Mouse (Mus musculus) lung, postnatal 10 days (tissue): ENCODE results near the gene Pros1.
A peak's percentile ranks its signal among the peaks of the same experiment; 100 is the strongest.

Experiments used
- DNase-seq: peaks from one replicate; pipeline ENCODE4 v3.0.0; 2021

Gene Pros1

DNA sequence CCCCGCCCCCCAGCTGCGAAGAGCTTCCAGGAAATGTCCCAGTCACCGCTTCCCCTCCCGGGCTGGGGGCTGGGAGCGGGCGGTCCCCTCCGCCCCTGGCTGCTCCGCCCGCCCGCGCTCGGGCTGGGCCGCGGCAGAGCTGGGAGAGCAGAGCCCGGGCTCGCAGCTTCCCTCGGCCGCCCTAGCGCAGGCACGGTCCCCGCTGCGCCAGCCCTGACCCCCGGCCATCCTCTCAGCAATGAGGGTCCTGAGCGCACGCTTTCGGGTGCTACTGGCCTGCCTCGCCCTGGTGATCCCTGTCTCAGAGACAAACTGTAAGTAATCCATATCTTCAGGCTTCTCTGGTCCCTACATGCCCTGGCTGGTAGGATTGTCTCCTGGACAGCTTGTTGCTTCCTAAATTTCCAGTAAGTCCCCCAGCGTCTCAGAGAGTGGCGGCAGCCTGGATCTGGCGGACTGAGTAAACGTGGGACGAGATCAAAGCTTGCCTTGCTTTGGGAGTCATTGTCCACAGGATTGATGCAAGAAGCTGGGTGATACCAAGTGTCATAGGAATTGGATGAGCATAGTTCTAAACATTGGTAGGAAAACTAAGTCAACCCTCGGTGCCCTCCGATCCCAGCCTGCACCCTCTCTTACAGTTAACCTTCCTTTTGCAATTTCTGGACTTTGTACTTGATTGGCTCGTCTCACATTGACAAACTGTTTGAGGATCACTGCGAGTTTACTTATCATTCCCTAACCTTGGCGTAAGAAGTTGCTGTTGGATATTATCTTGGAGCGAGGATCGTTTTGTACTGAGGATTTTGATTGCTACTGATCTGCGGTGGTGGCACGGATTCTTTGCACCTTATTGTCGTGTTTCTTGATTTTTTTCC, at the start of gene Pros1:
TSS of gene Pros1 (plus strand) at position 117 of the 878 bp plus-strand sequence.
- peak; percentile 81 for DNase-seq

GRCm38 (mm10) chr16:62804621-62805020, 49.5 kb upstream of the Pros1 start:
- no peak for DNase-seq

DNA sequence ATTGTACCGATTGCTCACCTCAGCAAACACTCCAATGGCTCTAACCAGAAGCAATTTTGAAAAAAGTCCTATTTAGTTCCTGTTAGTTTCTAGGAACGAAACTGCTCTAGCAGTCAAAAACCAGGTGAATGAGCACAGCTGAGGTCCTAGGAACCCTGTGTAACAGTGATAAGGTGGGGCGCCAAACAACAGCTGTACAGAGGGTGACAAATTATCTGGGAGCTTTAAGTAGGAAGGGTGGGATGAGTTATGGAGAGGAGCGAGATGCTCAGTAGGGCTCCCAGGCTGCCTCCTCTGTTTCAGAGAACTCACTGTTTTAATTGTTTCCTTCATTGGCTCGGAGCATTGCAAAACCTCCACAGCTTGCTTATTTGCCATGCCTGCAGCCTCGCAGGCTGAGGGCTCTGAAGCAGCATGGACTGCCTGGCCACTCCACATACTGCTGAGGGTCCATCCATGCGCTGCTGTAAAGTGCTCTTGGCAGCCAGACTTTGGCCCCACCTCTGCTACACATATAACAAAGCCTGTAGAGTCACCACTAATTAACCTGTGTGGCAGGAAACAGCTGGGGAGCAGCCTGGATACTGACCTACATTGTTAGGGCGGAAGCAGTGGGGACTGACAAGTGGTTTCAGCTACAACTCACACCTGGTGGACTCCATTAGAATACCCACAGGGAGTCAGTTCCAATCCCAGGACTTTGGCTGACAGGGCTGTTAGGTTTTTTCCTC, 46.7 kb upstream of the Pros1 start:
- DNase-seq: peak; percentile 20

DNA sequence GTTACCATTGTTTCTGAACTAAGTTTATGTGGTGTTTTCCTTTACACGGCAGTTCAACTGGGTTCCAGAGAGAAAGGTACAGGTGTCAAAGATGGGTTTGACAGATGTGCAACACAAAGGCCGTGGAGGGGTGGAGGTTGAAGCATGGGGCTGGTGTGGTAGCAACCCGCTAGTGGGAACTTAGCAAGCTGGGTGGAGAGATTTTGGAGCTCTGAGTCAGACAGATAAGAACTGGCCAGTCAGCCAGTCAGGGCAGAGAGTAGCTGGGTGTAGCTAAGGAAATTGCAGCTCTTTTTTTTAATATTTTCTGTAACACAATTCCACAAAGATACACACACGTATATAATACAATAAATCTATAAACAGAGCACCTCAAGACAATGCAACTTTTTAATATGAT, 43.3 kb upstream of the Pros1 start:
- DNase-seq: no peak

- DNase-seq: no peak
These were observed 40.3 kb upstream of the Pros1 start for GRCm38 (mm10) chr16:62813790-62814189.

DNA sequence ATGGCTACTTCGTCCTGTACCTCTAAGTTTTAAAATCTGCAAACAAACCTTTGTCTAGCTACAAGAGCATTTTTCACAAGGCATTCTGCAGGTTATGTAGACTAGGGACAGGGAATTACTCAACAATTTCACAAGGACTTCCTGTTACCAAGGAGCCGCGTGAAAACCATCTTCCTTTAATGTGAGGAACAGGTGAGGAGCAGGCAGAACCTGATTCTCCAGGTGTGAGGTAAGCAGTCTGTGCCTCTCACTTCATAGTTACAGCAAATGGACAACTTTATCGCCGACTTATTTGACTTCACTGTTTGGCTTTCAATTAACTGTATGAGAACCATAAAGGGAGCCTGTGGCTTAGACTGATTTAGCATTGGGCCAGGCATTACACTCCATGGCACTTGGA, 39.6 kb upstream of the Pros1 start, which contains the start of gene Stx19:
TSS of gene Stx19 (plus strand) at position 186 of the 400 bp plus-strand sequence.
- DNase-seq: peak; percentile 43

GRCm38 (mm10) chr16:62822472-62822871, 31.6 kb upstream of the Pros1 start:
- no peak for DNase-seq

GRCm38 (mm10) chr16:62826156-62827001, 27.7 kb upstream of the Pros1 start:
- DNase-seq: peak; percentile 51

DNA sequence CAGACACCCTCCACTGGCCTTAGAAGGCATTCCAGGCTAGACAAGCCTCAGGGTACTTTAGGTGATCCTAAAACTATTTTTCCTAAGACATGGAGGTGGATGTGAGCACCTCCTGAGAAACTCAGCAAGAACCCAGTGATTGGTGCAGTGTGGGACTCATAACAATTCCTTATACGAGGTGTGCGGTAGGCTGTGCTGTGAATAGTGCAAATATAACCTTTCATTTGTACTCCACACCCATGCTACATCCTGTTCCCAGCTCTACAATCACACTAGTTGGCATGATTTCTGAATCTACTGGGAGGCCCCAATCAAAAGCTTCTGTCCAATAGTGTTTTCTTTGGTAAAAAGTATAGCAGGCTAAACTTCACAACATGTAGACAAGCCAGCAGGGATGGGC, 22.1 kb upstream of the Pros1 start:
- DNase-seq: no peak

DNA sequence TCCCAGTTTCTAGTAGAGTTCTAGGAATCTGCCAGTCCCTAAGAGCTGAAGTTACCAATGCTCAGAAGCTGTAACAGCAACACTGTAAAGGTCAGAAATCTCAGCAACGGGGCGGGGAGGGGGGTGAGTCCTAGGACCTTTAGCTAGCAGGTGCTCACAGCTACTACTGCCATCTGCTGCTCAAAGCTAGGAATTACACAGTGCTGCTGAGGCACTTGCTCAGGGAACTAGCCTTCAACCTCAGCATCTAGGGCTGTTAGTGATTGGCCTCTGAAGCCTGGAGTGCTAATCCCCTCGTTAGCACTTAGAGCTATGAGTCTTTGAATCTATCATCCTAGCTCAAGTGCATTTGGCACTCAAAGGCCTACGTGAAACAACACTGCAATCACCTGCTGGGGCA, 21.6 kb upstream of the Pros1 start:
- peak; percentile 68 for DNase-seq

- DNase-seq: no peak
These were observed 19.9 kb upstream of the Pros1 start for GRCm38 (mm10) chr16:62834016-62834735.

DNA sequence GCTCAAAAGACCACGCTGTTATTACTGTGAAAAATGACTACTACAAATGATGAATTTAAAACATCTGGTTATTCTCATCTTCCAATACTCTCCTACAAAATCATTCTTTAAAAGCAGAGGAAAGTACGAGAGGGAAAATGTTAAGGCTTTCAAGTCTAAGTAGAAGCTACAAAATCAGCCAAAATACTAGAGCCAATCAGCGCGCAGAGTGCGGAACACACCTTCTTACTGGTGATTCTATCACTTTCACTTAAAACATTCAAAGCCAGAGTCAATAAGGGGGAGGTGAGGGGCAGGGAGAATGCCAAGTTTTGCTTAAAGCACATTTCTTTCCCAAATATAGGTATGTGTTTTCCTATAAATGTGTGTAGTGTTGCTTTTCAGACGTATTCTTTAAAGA, 8.8 kb upstream of the Pros1 start:
- DNase-seq: no peak

DNA sequence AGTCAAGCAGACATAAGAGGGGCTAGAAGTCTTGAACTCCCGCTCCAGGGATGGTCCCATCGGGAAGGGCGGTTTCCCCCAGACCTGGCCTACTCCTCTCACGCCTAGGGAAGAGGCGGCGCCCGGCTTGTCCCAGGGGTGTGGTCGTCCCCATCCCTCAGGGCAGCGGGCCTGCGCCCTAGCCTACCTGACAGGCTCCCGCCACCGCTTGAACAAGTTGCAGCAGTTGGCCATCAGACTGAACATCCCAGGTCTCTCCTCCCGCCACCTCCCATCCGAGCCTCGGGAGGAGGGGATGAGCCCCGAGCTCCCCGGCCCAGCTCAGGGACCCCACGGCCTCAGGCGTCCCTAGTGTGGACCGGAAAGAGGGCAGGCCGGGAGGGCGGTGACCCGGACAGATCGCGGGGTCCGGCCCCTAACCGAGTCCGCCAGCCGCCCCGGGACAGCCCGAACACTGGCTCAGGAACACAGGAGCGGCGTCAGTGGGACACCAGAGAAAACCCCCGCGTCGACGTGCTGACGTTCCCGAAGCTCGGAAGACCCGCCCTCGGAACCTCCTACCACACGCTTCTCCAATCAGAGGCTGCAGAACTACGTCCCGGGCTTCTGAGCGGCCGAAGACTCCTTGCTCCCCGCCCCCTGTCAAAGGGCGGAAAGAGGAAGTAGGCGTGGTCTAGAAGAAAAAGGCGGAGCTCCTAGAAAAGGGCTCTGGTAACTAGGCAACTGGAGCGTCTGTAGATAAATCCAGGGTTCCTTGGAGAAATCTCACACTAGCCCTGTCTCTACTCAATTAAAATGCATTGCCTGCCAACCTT, 7.4 kb upstream of the Pros1 start, which contains the start of gene Arl13b:
TSS of gene Arl13b (minus strand) at position 543 of the 815 bp plus-strand sequence.
- peak; percentile 98 for DNase-seq

GRCm38 (mm10) chr16:62852464-62853252, 1.4 kb upstream of the Pros1 start:
- DNase-seq: no peak

DNA sequence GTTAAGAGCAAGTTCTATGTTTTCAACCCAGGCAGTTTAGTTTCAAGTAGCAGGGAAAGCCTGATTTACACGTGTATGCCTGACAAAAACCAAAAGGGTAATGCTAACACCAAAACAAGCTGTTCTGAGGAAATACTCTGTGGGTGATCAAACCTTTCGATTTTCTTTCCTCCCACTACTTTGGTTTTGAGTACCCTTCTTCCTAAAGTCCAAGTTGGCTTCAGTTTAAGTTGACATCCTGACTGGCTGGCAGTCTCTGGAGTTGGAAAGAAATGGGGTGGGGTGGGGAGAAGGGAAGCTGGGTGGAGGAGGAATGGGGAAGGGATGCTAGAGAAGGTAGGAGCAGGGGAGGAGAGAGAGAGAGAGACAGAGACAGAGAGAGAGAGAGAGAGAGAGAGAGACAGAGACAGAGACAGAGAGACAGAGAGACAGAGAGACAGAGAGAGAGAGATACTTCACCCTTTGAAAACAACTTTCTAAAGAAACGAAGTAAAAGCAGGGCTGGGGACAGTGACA, 438 bp upstream of the Pros1 start:
- DNase-seq: peak; percentile 16

DNA sequence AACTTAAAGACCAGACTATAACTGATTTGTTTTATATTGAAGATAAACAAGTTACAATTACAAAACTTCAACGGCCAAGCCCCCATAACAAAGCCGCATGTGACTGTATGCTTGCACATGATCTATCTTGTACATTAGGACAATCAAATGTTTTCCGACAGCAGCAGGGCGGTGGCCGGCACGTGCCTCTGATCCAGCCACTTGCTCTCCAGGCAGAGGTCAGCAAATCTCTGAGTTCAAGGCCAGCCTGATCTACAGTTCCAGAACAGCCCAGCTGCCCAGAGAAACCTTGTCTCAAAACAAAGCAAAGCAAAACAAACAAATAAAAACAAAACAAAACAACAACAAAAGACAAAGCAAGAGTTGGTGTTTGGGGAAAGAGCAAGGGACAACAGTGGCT, 1.3 kb downstream of the Pros1 start:
- peak; percentile 18 for DNase-seq

GRCm38 (mm10) chr16:62856273-62856672, 2.2 kb downstream of the Pros1 start:
- DNase-seq: no peak

GRCm38 (mm10) chr16:62857498-62857897, 3.4 kb downstream of the Pros1 start:
- no peak for DNase-seq

DNA sequence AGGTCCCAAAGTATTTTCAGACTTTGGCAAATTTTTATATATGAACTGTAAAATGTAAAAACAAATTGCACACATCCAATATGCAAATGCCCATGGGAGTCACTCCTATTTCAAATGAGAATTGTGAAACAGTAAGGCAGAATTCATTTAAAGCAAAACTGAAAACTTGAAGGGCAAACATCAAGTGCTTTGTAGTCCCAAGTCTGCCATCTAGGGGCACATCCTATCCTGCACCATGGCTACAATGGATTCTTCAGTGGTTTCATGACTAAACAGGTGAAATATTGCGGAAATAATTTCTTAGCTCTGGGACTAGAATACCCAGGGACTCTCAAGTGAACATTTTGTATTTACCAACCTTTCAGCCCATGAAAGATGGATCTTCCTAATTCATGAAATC, 3.9 kb downstream of the Pros1 start:
- DNase-seq: peak; percentile 45

GRCm38 (mm10) chr16:62860140-62860539, 6.0 kb downstream of the Pros1 start:
- DNase-seq: no peak
